Mouse (Mus musculus) ovary, adult 2 months (tissue): ENCODE results near the gene Gm10518. TPM values are rescaled to one million over a fixed set of nuclear protein-coding genes. Genes with fewer than 3 reads are reported as not detected.

Source experiments
- polyA plus RNA-seq: library from polyadenylated mRNA; depleted of rRNA; stranded (reverse); fragments of >200 nt; gene quantifications from 2 replicates; pipeline ENCODE4 v1.2.3, GENCODE M21; 2012; rRNA removed

The Gm10518 gene
- polyA plus RNA-seq, result not detected in 2 replicates

GRCm38 (mm10) chr1:179802610-179803512 lies at the start of gene Gm10518:
Gene Gm10518, plus strand, starts transcription at chr1:179803376.

DNA sequence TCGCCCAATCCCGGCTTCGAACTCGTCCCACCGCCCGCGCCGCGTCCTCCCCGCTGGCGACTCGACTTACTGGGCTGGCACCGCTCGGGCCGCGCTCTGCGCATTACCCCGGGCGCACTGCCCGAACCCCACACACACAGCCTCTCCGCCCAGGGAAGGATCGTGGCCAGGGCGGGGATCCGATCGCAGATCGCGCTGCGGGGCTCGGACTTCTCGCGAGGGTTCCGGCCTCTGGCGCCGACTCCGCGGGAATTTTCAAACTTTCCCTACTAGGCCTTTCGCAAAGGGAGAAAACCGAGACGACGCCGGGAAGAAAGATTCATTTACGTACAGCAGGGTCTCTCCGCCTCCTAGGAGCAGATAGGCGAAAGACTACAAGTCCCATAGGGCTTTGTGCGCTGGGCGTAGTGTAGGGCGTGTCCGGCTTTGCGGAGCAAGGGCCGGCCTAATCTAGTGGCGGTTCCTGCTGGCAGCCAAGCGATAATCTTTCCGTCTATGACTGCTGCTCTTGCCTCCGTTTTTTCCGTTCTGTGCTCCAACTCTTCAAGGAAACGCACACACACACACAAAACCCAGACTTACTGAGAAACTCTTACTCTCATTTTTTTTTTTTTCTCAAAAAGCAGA lies 450 bp downstream of the Gm10518 start, which contains the start of gene Ahctf1:
Ahctf1 (minus strand) TSS at position 168 of the 627 bp plus-strand sequence.

Other genes starting within 250 kb of the Gm10518 start
- gene Sccpdh, start 135.2 kb upstream of the Gm10518 start, polyA plus RNA-seq, result 9.0 and 10.2 TPM in 2 replicates
- 0.06 TPM in 1 of 2 replicates, not detected in the other for gene Kif28, start 58.1 kb upstream of the Gm10518 start, polyA plus RNA-seq
- 6.3 TPM in 2 replicates for gene Ahctf1, start 304 bp downstream of the Gm10518 start, polyA plus RNA-seq
- 21.1 and 23.8 TPM in 2 replicates for gene Cdc42bpa, start 157.1 kb downstream of the Gm10518 start, polyA plus RNA-seq